Mouse (Mus musculus): ENCODE results near the gene Gatad2b. TPM values are rescaled to one million over a fixed set of nuclear protein-coding genes. Genes with fewer than 3 reads are reported as not detected.
"Not testable (repeated sequence)": the region's sequence is repeated elsewhere in the genome, so short reads cannot be mapped to it uniquely, and the experiment has no call there.

Gatad2b gene
- 5.1 and 6.0 TPM in 2 replicates for polyA plus RNA-seq (2016; fragmentation: Nextera tagmentation; extraction: Ambion mirVana)

DNA sequence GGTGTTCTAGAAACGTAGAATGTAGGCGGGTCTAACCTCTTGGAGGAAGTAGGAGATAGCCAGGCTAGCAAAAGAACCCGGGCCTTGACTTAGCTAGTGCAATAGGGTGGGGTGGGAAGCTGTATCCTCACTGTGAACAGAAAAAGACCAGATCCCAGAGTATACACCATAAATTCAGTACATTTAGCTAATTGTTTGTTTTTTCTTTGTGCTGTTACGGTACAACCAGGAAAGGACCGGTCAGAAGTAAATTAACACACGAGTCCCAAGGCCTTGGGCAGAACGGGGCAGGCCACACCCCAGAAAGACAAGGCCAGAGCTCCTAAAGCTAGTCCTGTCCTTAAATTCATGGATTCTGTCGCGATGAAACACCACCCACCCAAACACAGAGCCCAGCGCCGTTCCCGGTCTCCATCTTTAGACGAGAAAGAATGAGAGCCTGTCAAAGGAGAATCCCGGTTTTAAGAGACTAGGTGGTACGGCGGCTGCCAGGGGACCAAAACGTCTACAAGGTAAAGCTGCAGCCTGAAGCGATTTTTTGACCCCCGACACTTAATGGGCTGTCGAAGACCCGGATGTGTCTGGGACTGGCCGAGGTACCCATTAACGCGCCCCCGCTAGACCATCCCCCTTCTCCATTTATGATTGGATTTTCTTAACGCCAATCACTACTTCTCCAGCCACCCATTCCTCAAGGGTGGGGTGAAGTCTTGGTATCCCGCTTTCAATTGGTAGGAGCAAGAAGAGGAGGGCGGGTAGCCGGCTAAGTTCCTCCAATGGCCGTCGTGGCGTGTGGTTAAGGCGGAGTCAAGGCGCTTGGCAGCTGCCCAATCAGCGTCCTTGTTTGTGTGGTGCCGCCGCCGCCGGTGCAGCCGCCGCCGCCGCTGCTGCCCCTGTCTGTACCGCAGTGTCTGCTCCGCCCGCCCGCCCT lies at the start of gene Gatad2b:
TSS of gene Gatad2b (plus strand) at position 834 of the 931 bp plus-strand sequence.
- Histone ChIP-seq H3K4me1 (peaks cover 41% of the 10 kb centered on the region), H3K9ac (peak within 1 kb of the TSS; percentile 99), H3K9me3 (replicated peaks) (no peaks in the 10 kb centered on the region), H3K4me3 (peak within 1 kb of the TSS; percentile 97), H3K4me2 (peak within 1 kb of the TSS; percentile 77), H3K36me3 (peaks cover 19% of the 10 kb centered on the region), H3K27ac (peak within 1 kb of the TSS; percentile 97), H3K27me3 (replicated peaks) (no peaks in the 10 kb centered on the region)
- WGBS (ENCODE audit: insufficient replicate concordance), result under 1% methylated on average over 43 of the region's 47 CpGs
- peak; percentile 97 for ATAC-seq

DNA sequence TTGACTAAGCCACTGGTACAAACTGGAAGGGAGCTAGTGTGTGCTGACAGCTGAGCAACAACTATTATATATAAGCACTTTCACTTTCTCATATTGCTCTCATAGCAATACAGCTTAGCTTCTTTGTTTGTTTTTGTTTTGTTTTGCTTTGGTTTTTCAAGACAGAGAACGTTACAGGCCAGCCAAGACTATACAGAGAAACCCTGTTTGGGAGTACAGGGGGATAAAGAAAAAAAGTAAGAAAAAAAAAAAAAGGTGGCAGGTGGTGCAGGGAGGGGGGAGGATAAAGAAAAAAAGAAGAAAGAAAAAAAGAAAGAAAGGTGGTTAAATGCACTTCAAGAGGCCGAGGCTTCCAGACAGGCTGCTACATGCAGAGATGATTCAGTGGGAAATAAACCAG lies 47.6 kb upstream of the Gatad2b start:
- no peak overlapping the region for H3K4me3 ChIP-seq
- ATAC-seq, result no peak
- H3K27me3 ChIP-seq (replicated peaks), result no peaks in the 10 kb centered on the region
- H3K4me2 ChIP-seq, result no peak overlapping the region
- H3K9me3 ChIP-seq (replicated peaks), result no peaks in the 10 kb centered on the region
- H3K36me3 ChIP-seq, result peaks cover 2% of the 10 kb centered on the region; the same call in 1 of the 2 replicates
- peaks cover 61% of the 10 kb centered on the region for H3K4me1 ChIP-seq
- WGBS (ENCODE audit: insufficient replicate concordance), result 67% methylated on average over 2 of the region's 2 CpGs
- H3K27ac ChIP-seq, result no peak overlapping the region
- no peak overlapping the region for H3K9ac ChIP-seq

- Histone ChIP-seq H3K9me3 (replicated peaks) (no peaks in the 10 kb centered on the region), H3K4me3 (peak overlapping the region; percentile 72), H3K27me3 (replicated peaks) (no peaks in the 10 kb centered on the region), H3K4me2 (peak overlapping the region; percentile 90), H3K27ac (peak overlapping the region; percentile 82), H3K4me1 (peaks cover 46% of the 10 kb centered on the region), H3K9ac (peak overlapping the region; percentile 78), H3K36me3 (peaks cover 16% of the 10 kb centered on the region)
- ATAC-seq, result peak; percentile 29
- 4% methylated on average over 3 of the region's 3 CpGs for WGBS (ENCODE audit: insufficient replicate concordance)
These were observed 45.4 kb upstream of the Gatad2b start for GRCm38 (mm10) chr3:90247630-90247959.

GRCm38 (mm10) chr3:90247960-90248745 lies 44.8 kb upstream of the Gatad2b start, which contains the start of gene Slc39a1:
Gene Slc39a1, plus strand, starts transcription at chr3:90248172.
- Histone ChIP-seq H3K9me3 (replicated peaks) (no peaks in the 10 kb centered on the region), H3K4me3 (peak within 1 kb of the TSS; percentile 72), H3K4me1 (peaks cover 41% of the 10 kb centered on the region), H3K27ac (peak within 1 kb of the TSS; percentile 82), H3K9ac (peak within 1 kb of the TSS; percentile 78), H3K4me2 (peak within 1 kb of the TSS; percentile 90), H3K36me3 (peaks cover 16% of the 10 kb centered on the region), H3K27me3 (replicated peaks) (no peaks in the 10 kb centered on the region)
- WGBS (ENCODE audit: insufficient replicate concordance), result 1% methylated on average over 44 of the region's 44 CpGs
- ATAC-seq, result peak; percentile 90

GRCm38 (mm10) chr3:90248746-90249100 lies 44.3 kb upstream of the Gatad2b start:
- Histone ChIP-seq H3K36me3 (peaks cover 16% of the 10 kb centered on the region), H3K4me2 (peak overlapping the region; percentile 90), H3K27ac (peak overlapping the region; percentile 82), H3K4me3 (peak overlapping the region; percentile 72), H3K27me3 (replicated peaks) (no peaks in the 10 kb centered on the region), H3K9me3 (replicated peaks) (no peaks in the 10 kb centered on the region), H3K9ac (peak overlapping the region; percentile 78), H3K4me1 (peaks cover 40% of the 10 kb centered on the region)
- no peak for ATAC-seq
- 2% methylated on average over 10 of the region's 10 CpGs for WGBS (ENCODE audit: insufficient replicate concordance)

DNA sequence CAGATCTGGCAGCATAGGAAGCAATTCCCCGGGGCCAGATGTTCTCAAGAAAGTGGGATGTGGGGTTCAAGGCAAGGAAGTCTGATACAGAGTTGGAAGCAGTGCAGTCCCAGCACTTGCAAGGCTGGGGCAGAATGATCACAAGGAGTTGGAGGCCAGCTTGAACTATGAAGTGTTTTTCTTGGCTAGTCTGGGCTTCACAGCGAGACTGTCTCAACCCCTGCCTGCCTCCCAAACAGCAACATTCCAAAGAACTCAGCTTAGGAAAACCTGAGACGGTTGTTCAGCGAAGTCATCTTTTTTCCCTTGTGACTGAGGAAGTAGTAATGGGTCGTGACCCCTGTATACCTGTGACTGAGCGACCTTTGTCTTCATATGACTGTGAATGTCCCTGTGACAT lies 42.2 kb upstream of the Gatad2b start:
- Histone ChIP-seq H3K9me3 (replicated peaks) (no peaks in the 10 kb centered on the region), H3K27ac (0 out of 2 replicates have a peak overlapping the region, but pooled peaks have one; percentile 10), H3K4me1 (peaks cover 49% of the 10 kb centered on the region), H3K4me3 (no peak overlapping the region), H3K9ac (no peak overlapping the region), H3K4me2 (no peak overlapping the region), H3K36me3 (peaks cover 16% of the 10 kb centered on the region), H3K27me3 (replicated peaks) (no peaks in the 10 kb centered on the region)
- no peak for ATAC-seq
- WGBS (ENCODE audit: insufficient replicate concordance), result 82% methylated on average over 6 of the region's 6 CpGs

- peaks cover 18% of the 10 kb centered on the region for H3K36me3 ChIP-seq
- H3K4me1 ChIP-seq, result peaks cover 48% of the 10 kb centered on the region
- not testable (repeated sequence) for H3K27me3 ChIP-seq (replicated peaks); H3K4me3 ChIP-seq; H3K27ac ChIP-seq; H3K9ac ChIP-seq; H3K9me3 ChIP-seq (replicated peaks); ATAC-seq; H3K4me2 ChIP-seq
- WGBS (ENCODE audit: insufficient replicate concordance), result 80% methylated on average over 8 of the region's 12 CpGs
These were observed 41.2 kb upstream of the Gatad2b start for GRCm38 (mm10) chr3:90251731-90252226.

GRCm38 (mm10) chr3:90252659-90253058 lies 40.3 kb upstream of the Gatad2b start:
- H3K27me3 ChIP-seq (replicated peaks); H3K4me3 ChIP-seq; H3K9me3 ChIP-seq (replicated peaks); H3K27ac ChIP-seq; ATAC-seq; H3K9ac ChIP-seq; H3K4me2 ChIP-seq: not testable (repeated sequence)
- Histone ChIP-seq H3K36me3 (peaks cover 27% of the 10 kb centered on the region), H3K4me1 (peaks cover 44% of the 10 kb centered on the region)
- WGBS (ENCODE audit: insufficient replicate concordance), result 88% methylated on average over 2 of the region's 2 CpGs

DNA sequence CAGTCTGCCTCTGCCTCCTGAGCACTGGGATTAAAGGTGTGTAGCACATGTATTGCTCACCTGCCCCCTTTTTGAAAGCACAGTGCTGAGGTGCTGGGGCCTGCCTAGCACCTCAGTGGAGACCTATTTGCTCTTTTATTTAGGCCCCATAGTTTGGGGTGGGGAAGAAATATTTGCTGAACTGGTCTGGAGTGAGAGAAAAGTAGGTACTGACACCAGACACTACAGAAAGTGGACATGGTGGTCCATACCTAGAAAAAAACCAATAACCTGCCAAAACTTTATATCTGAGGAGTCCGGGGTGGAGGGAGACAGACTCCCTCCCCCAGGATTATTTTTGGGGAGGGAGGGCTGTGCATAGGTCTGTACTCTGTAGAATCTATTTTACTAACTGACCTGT lies 39.8 kb upstream of the Gatad2b start:
- H3K4me3 ChIP-seq; H3K27me3 ChIP-seq (replicated peaks); H3K9me3 ChIP-seq (replicated peaks); ATAC-seq; H3K9ac ChIP-seq: not testable (repeated sequence)
- WGBS (ENCODE audit: insufficient replicate concordance), result 60% methylated on average over 1 of the region's 1 CpGs
- H3K4me2 ChIP-seq, result peak overlapping the region; percentile 87; the same call in 1 of the 2 replicates
- H3K36me3 ChIP-seq, result peaks cover 32% of the 10 kb centered on the region
- 0 out of 2 replicates have a peak overlapping the region, but pooled peaks have one; percentile 48 for H3K27ac ChIP-seq
- H3K4me1 ChIP-seq, result peaks cover 46% of the 10 kb centered on the region

GRCm38 (mm10) chr3:90253653-90254418 lies 39.1 kb upstream of the Gatad2b start, which contains the start of gene Crtc2:
Gene Crtc2, plus strand, starts transcription at chr3:90254163.
- peak within 1 kb of the TSS; percentile 92 for H3K9ac ChIP-seq
- ATAC-seq, result peak; percentile 99
- H3K4me1 ChIP-seq, result peaks cover 45% of the 10 kb centered on the region
- H3K4me2 ChIP-seq, result peak within 1 kb of the TSS; percentile 87
- peaks cover 39% of the 10 kb centered on the region for H3K36me3 ChIP-seq
- no peaks in the 10 kb centered on the region for H3K27me3 ChIP-seq (replicated peaks)
- H3K9me3 ChIP-seq (replicated peaks), result no peaks in the 10 kb centered on the region
- peak within 1 kb of the TSS; percentile 85 for H3K27ac ChIP-seq
- under 1% methylated on average over 39 of the region's 40 CpGs for WGBS (ENCODE audit: insufficient replicate concordance)
- peak within 1 kb of the TSS; percentile 92 for H3K4me3 ChIP-seq

All from liver, embryonic 12.5 days (tissue).